Mouse (Mus musculus): ENCODE data around the gene Shld2. TPM values are rescaled to one million over a fixed set of nuclear protein-coding genes. Genes with fewer than 3 reads are reported as not detected.

The Shld2 gene
- total RNA-seq, 4 experiments from 2014 or later: 10.9 to 16.4 (median 12.1) TPM

Other genes with a start within 250 kb of the Shld2 start
- gene Anxa8, start 224.5 kb downstream of the Shld2 start, total RNA-seq (2022): under 1 TPM; 0.60 to 0.96 (median 0.72) TPM
- gene A630023A22Rik, start 207.7 kb downstream of the Shld2 start, total RNA-seq (2022): not detected
- not detected for gene Npy4r, start 158.0 kb downstream of the Shld2 start, total RNA-seq (2022)
- 1 to 10 TPM; 2.9 to 3.5 (median 3.2) TPM for gene Gprin2, start 108.8 kb downstream of the Shld2 start, total RNA-seq (2022)
- under 1 TPM; 0.33 to 0.80 (median 0.52) TPM for gene Syt15, start 90.9 kb downstream of the Shld2 start, total RNA-seq (2022)
- 100 to 1,000 TPM; 281 to 334 (median 318) TPM for gene Glud1, start 234 bp upstream of the Shld2 start, total RNA-seq (2022)
- gene Fam25c, start 44.9 kb upstream of the Shld2 start, total RNA-seq (2022): 1 to 10 TPM in 1 of 4 experiments, not detected in 3; 1.3 TPM
- 1 to 10 TPM; 5.4 to 7.2 (median 6.0) TPM for gene Sncg, start 64.3 kb upstream of the Shld2 start, total RNA-seq (2022)
- gene Mmrn2, start 65.0 kb upstream of the Shld2 start, total RNA-seq (2022): 1 to 10 TPM; 4.9 to 7.3 (median 5.8) TPM
- 10 to 100 TPM; 35.7 to 41.7 (median 40.4) TPM for gene Bmpr1a, start 192.8 kb upstream of the Shld2 start, total RNA-seq (2022)
- gene 9230112D13Rik, start 212.3 kb upstream of the Shld2 start, total RNA-seq (2022): not detected

Data from left cerebral cortex, adult 8-10 months (tissue).